Mouse (Mus musculus) granulocyte monocyte progenitor cell, adult 5-6 weeks (primary cell): ENCODE data around the gene Rims1. TPM values are rescaled to one million over a fixed set of nuclear protein-coding genes. Genes with fewer than 3 reads are reported as not detected.

Source experiments
- ATAC-seq: replicated peaks from 2 replicates; pipeline ENCODE4 v1.8.0; 2016; ENCODE audit warnings: mild to moderate bottlenecking, moderate TSS enrichment, inconsistent platforms; ENCODE audit not compliant: poor library complexity, severe bottlenecking
- total RNA-seq, 2 experiments: library from RNA; stranded (forward) in 1 of 2; stranded (reverse) in 1 of 2; fragments of 200-712, 200-1000 nt in 1 of 2; fragments of >200 nt in 1 of 2; fragmentation: Nextera tagmentation in 1 of 2; gene quantifications; 2 replicates each; pipeline ENCODE4 v1.2.3; 2014 to 2017

The Rims1 gene
- total RNA-seq, 2 experiments from 2014 or later = not detected

DNA sequence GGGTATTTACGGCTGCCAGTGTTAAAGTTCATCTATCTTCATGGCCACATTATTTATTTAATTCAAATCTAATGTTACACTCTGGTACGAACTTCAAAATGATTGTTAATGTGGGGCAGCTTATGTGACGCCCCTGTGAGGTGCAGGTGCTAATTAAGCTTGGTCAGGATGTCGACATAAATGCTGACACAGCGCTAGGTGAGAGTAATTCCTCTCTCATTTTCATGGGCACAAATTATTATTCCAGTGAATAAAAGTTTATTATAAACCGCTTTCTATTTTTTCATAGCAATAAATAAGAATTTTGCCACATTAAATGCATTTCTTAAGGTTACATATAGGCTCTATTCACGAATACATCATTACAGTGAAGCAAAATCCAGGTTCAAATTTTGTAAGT lies 395.6 kb downstream of the Rims1 start:
- ATAC-seq = no peak

- ATAC-seq = no peak
Measured at GRCm38 (mm10) chr1:22386361-22386760, 419.4 kb downstream of the Rims1 start.

DNA sequence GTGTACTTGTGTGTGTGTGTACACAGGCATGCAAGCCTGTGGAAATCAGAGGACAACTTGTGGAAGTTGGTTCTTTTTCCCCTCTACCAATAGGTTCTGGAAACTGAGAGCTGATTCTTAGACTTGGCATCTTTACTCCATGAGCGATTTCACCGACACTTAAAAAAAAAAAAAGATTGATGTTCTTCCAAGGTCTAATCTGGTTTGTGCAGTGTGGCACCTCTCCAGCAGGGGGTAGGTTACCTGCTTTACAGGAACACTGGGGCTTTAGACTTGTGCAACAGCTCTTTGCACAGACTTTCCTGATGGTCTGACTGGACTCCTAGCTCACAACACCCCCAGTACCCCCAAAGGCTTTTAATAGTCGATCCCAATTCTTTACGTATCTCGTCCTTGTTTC lies 428.1 kb downstream of the Rims1 start:
- ATAC-seq = no peak

- no peak for ATAC-seq
Measured at GRCm38 (mm10) chr1:22377062-22377461, 428.7 kb downstream of the Rims1 start.

DNA sequence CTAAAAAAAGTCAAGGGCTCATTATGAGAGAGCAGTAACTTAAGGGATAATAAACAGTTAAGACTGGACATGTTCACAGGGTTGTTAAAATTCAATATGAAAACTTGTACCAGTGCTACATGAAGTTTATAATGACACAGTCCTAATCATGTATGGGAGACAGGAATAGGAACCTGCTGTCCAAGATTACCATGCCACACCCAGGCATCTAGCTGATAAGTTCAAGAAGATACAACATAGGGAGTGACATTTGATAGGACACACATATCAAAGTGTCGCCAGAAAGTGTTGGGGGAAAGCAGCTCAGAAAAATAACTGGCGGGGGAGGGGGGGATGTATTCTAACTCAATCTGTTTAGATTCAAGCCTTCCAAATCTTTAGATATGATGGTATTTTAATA lies 449.6 kb downstream of the Rims1 start:
- ATAC-seq = no peak

DNA sequence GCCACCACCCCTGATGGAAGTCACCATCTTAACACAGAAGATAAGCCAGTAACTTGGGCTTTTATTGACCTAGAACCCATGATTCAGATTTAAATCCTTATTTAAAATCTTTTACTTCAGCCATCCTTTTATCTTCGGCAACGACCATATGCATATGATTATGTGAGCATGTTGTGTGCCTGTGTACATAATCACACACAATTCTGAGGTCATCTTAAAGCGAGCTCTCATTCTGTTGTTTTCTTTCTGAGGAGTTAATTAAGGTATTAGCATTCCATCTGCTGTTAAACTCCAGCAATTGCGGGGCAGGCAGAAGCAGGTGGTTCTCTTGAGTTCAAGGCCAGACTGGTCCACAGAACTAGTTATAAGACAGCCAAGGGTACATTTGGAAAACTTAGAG lies 452.1 kb downstream of the Rims1 start:
- ATAC-seq = no peak

DNA sequence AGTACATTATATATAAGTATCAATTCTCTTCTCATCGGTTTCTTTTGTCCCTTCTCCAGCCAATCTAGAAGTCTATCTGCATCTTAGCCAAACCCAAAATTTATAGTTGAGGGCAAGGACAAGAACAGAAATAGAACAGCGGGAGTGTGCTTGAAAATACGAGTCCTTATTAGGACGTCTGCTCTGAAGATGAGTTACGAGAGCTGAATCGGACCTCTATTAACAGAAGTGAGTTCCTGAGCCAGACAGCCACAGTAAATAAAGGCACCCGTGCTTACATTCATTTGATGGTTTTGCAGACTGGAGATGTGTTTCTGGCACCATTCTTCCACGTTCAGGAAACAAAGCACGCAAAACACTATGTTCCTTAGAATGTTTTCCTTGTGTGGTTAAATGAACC lies 466.9 kb downstream of the Rims1 start:
- ATAC-seq = no peak

GRCm38 (mm10) chr1:22320941-22321676 lies 484.7 kb downstream of the Rims1 start:
- ATAC-seq = no peak

DNA sequence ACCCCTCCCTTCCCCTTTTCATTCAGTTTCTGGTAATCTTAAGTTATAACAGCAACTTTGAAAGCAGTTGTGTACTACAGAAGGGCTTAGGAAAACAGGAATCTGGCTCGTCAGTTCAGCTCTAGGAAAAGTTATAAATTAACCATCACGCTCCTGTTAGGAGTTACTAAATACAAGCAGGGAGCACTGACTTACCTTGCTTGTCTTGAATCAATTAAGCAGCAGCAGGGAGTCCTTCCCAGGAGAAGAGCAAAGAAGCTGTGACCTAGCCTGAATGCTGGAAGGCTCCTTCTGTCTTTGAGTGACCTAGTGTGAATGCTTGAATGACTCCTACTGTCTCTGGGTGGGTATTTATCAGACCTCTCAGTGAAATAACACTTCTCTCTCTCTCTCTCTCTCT lies 490.3 kb downstream of the Rims1 start:
- no peak for ATAC-seq

DNA sequence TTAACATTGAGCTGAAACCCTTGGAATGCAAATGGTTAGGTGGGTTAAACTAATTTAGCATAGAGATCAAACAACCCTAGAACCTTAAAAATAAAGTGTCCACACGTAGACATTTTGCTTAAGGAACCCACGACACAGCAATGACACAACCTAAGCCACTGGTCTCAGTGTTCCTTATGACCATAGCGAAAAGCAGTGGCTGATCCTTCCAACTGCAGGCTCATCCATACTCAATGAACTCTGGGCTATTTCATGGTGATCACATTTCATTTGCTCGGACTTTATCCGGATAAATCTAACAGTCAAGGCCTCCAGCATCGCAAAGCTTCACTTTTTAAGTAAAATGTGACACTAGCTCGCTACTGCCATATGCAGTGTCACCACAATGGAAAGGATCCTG lies 494.3 kb downstream of the Rims1 start:
- ATAC-seq = no peak

GRCm38 (mm10) chr1:22306519-22306918 lies 499.3 kb downstream of the Rims1 start:
- no peak for ATAC-seq

GRCm38 (mm10) chr1:22305932-22306331 lies 499.9 kb downstream of the Rims1 start:
- no peak for ATAC-seq

GRCm38 (mm10) chr1:22293953-22294352 lies 511.8 kb downstream of the Rims1 start:
- ATAC-seq = no peak

- ATAC-seq = no peak
Measured at GRCm38 (mm10) chr1:22293310-22293709, 512.5 kb downstream of the Rims1 start.

GRCm38 (mm10) chr1:22286807-22287206 lies 519.0 kb downstream of the Rims1 start:
- no peak for ATAC-seq

DNA sequence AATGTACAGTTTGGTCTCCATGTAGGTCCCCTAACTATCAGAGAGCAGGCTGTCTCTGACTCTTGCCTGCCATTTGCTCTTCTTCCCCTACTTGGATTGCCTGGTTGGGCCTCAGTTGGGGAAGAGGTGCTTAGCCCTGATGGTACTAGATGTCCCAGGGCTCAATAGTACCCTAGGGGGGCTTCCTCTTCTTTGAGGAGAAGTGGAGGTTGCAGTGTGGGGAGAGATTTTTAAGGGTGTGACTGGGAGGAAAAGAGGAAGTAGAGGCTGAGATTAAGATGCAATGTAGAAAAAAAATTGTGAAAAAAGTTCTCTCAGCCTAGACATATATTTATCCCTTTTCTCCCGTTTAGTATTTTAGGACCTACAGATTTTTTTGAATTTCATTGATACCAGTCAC lies 525.8 kb downstream of the Rims1 start:
- ATAC-seq = peak; percentile 61; the same call in 1 of the 2 replicates

GRCm38 (mm10) chr1:22274081-22274480 lies 531.7 kb downstream of the Rims1 start:
- ATAC-seq = no peak

GRCm38 (mm10) chr1:22270131-22270530 lies 535.7 kb downstream of the Rims1 start:
- ATAC-seq = no peak

- ATAC-seq = peak; percentile 84
Measured at GRCm38 (mm10) chr1:22268581-22269359, 537.0 kb downstream of the Rims1 start.

GRCm38 (mm10) chr1:22266491-22266890 lies 539.3 kb downstream of the Rims1 start:
- ATAC-seq = no peak

GRCm38 (mm10) chr1:22265528-22265927 lies 540.3 kb downstream of the Rims1 start:
- no peak for ATAC-seq
